Mouse (Mus musculus): ENCODE measurements around the gene Apoa2.

- TF ChIP-seq CTCF (IDR thresholded peaks at IDR 0.05; ENCODE audit: low read depth) (no peak), EP300 (IDR thresholded peaks at IDR 0.05; ENCODE audit: low read depth) (no peak)
These were observed 15.3 kb downstream of the Apoa2 start for GRCm38 (mm10) chr1:171239992-171240744.
